Mouse (Mus musculus) hindbrain, embryonic 12.5 days (tissue): ENCODE results near the gene Acox2. TPM values are rescaled to one million over a fixed set of nuclear protein-coding genes. Genes with fewer than 3 reads are reported as not detected.

Experiments used
- ATAC-seq: fragments of 200-750 bp; cut with Nextera tagmentation; 2 replicates; pipeline ENCODE4 v1.8.0; 2017; ENCODE audit warnings: moderate TSS enrichment; ENCODE audit not compliant: low FRiP score
- H3K27ac ChIP-seq: fragments of 300-500 bp; sonication (generic); 2 replicates; pipeline ENCODE4 v1.5.1; 2016; ENCODE audit warnings: mild to moderate bottlenecking
- H3K27me3 ChIP-seq: fragments of 300-500 bp; sonication (generic); 2 replicates; pipeline ENCODE4 v1.6.1; 2016; ENCODE audit warnings: mild to moderate bottlenecking
- H3K36me3 ChIP-seq: fragments of 300-500 bp; sonication (generic); 2 replicates; pipeline ENCODE4 v1.6.1; 2016; ENCODE audit warnings: mild to moderate bottlenecking
- H3K4me1 ChIP-seq: fragments of 300-500 bp; sonication (generic); 2 replicates; pipeline ENCODE4 v1.6.1; 2016
- H3K4me2 ChIP-seq: fragments of 300-500 bp; sonication (generic); replicated peaks from 2 replicates; pipeline ENCODE4 v1.6.1; 2016; ENCODE audit warnings: mild to moderate bottlenecking
- H3K4me3 ChIP-seq: fragments of 300-500 bp; sonication (generic); 2 replicates; pipeline ENCODE4 v1.5.1; 2016; ENCODE audit warnings: mild to moderate bottlenecking
- H3K9ac ChIP-seq: fragments of 300-500 bp; sonication (generic); 2 replicates; pipeline ENCODE4 v1.6.1; 2016; ENCODE audit warnings: mild to moderate bottlenecking, moderate library complexity
- H3K9me3 ChIP-seq: fragments of 300-500 bp; sonication (generic); replicated peaks from 2 replicates; pipeline ENCODE4 v1.6.1; 2016; ENCODE audit warnings: mild to moderate bottlenecking
- WGBS: fragments of 180-500 bp; shearing (Covaris S2); methylation state at CpG from one replicate; pipeline ENCODE4 v1.1.7; 2016; 5-methylcytosine and 5-hydroxymethylcytosine counted together
- polyA plus RNA-seq: library from polyadenylated mRNA; unstranded; fragments of >200 nt; fragmentation: Nextera tagmentation; extraction: Ambion mirVana; gene quantifications from 2 replicates; pipeline ENCODE4 v1.2.1, GENCODE M21; 2016

Gene Acox2
- polyA plus RNA-seq, 1 experiment from 2014 or later, result 0.26 TPM

DNA sequence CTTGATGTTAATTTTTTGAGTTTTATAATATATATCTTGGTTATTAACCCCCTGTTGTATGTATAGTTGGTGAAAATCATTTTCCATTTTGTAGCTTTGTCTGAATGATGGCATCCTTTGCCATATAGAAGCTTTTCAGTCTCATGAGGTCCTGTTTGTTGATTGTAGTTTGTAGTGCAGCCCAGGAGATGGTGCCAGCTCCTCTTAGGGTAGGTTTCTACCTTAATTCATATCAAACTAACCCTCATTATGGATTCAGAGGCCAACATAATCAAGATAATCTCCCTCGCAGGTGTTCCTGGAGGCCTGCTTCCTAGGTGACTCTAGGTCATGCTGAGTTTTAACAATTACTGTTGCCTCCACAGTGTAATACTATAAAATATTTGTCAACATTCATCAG, 3.1 kb upstream of the Acox2 start:
- Histone ChIP-seq H3K36me3 (no peaks in the 10 kb centered on the region), H3K9me3 (no peaks in the 10 kb centered on the region), H3K27ac (no peak overlapping the region), H3K9ac (no peak overlapping the region), H3K27me3 (no peaks in the 10 kb centered on the region), H3K4me2 (no peak overlapping the region), H3K4me3 (no peak overlapping the region), H3K4me1 (0 out of 2 replicates have a peak, but pooled peaks cover 4% of the 10 kb centered on the region)
- 56% methylated on average over 1 of the region's 1 CpGs for WGBS
- ATAC-seq, result no peak

DNA sequence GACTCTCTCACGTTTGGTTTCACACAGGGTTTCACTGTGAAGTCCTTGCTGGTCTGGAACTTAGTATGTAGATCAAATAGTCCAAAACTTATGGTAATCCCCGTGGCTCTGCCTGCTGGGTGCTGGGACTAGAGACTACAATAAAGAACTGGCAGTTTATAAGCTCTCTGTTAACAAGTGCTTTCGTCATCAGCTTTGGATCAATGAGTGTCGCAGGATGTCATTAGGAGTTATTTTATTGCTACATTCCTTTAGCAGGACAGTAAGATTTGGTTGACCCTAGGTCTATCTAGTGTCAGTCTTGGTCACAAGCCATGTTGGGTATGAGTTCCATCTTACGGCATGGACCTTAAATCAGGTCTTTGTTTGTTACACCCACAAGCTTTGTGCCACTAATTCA, 1.1 kb upstream of the Acox2 start:
- WGBS, result 80% methylated on average over 5 of the region's 5 CpGs

GRCm38 (mm10) chr14:8258752-8259151, 401 bp downstream of the Acox2 start:
- ATAC-seq, result no peak
- Histone ChIP-seq H3K4me2 (no peak overlapping the region), H3K27ac (no peak overlapping the region), H3K4me3 (no peak overlapping the region), H3K27me3 (no peaks in the 10 kb centered on the region), H3K9ac (no peak overlapping the region), H3K4me1 (0 out of 2 replicates have a peak, but pooled peaks cover 4% of the 10 kb centered on the region), H3K36me3 (no peaks in the 10 kb centered on the region), H3K9me3 (no peaks in the 10 kb centered on the region)
- 90% methylated on average over 3 of the region's 3 CpGs for WGBS

More for the DNA sequence above, 1.1 kb upstream of the Acox2 start:
- no peaks in the 10 kb centered on the region for H3K36me3 ChIP-seq
- no peak overlapping the region for H3K27ac ChIP-seq
- no peak overlapping the region for H3K9ac ChIP-seq
- H3K4me3 ChIP-seq, result no peak overlapping the region
- ATAC-seq, result no peak
- no peak overlapping the region for H3K4me2 ChIP-seq
- no peaks in the 10 kb centered on the region for H3K9me3 ChIP-seq
- H3K4me1 ChIP-seq, result 0 out of 2 replicates have a peak, but pooled peaks cover 4% of the 10 kb centered on the region
- H3K27me3 ChIP-seq, result no peaks in the 10 kb centered on the region

DNA sequence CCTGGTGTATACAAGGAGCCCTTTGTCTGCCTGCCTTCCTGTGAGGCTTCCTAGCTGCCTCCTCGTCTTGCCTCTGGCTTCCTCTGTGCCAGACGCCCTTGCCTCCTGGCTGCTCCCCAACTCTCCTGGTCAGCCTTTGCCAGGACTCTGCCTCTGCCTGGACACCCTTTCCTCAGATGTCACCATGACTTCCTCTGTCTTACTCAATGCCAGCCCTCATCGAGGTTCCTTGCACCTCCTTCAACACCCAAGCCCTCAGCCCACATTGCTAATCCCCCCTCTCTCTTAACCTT, 872 bp downstream of the Acox2 start:
- Histone ChIP-seq H3K4me3 (no peak overlapping the region), H3K36me3 (no peaks in the 10 kb centered on the region), H3K4me2 (no peak overlapping the region), H3K9ac (no peak overlapping the region), H3K4me1 (0 out of 2 replicates have a peak, but pooled peaks cover 4% of the 10 kb centered on the region), H3K9me3 (no peaks in the 10 kb centered on the region), H3K27me3 (no peaks in the 10 kb centered on the region), H3K27ac (no peak overlapping the region)
- WGBS, result 49% methylated on average over 3 of the region's 3 CpGs
- no peak for ATAC-seq

DNA sequence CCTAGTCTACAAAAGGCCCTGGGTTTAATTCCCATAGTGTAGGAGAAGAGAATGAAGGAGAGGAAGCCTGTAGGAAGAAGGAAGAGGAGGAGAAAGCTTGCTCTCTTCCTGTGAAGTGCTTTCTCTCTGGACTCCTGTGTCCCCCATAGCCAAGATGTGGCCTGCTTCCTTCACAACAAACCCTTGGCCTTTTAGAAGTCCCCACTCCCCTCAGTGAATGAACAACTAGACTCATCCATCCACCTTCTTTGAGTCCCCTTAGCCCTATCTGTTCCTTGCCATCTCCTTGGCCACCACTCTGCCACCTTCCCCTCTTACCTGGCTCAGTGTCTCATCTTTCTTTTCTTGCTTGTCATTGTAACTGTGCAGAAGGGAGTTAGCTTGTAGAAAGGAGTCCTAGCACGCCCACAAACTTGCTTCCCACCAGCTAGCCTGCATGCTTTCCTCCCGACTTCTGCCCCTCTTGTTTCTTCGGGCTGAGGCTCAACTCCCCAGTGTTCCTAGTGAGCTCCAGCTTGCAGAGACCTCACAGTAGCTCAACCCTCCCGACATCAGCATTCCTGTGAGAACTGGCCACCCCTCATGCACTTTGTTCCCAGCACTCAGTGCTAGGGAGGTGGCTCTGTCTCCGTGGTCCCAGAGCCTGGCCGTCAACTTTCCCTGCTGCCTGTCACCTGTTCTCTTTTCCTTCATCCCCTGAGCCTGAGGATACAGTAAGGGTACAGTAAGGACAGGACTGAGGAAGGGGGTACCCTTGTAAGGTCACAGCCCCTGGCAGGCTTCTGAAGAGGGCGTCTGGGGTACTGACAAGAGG, 1.4 kb downstream of the Acox2 start:
- H3K9ac ChIP-seq, result no peak overlapping the region
- H3K4me2 ChIP-seq, result no peak overlapping the region
- WGBS, result 42% methylated on average over 7 of the region's 7 CpGs
- H3K36me3 ChIP-seq, result no peaks in the 10 kb centered on the region
- H3K27me3 ChIP-seq, result no peaks in the 10 kb centered on the region
- no peak for ATAC-seq
- H3K4me3 ChIP-seq, result no peak overlapping the region
- H3K27ac ChIP-seq, result no peak overlapping the region
- H3K4me1 ChIP-seq, result 0 out of 2 replicates have a peak, but pooled peaks cover 4% of the 10 kb centered on the region
- H3K9me3 ChIP-seq, result no peaks in the 10 kb centered on the region

- Histone ChIP-seq H3K36me3 (no peaks in the 10 kb centered on the region), H3K27ac (no peak overlapping the region)
- WGBS, result 75% methylated on average over 5 of the region's 5 CpGs
These were observed 2.3 kb downstream of the Acox2 start for GRCm38 (mm10) chr14:8256881-8257280.

DNA sequence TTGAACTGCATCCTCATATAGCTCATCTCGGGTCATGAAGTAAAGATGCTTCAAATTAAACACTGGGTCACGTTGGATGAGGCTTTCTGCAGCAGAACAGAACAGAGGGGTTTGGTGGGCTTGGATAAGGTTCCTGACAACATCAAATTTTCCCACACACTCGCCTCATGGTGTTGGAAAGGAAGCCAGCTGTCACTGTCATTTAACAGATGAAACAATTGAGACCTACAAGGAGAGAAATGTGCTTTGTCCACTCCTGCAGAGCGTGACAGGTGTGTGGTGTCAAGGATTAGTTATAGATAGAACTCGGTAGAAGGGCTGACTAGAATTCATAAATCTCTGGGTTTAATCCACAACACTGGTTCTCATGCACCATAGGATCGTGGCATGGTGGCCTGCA, 3.1 kb downstream of the Acox2 start:
- no peak overlapping the region for H3K4me2 ChIP-seq
- WGBS, result 74% methylated on average over 6 of the region's 6 CpGs

More at GRCm38 (mm10) chr14:8256881-8257280, 2.3 kb downstream of the Acox2 start:
- Histone ChIP-seq H3K4me1 (0 out of 2 replicates have a peak, but pooled peaks cover 4% of the 10 kb centered on the region), H3K9me3 (no peaks in the 10 kb centered on the region), H3K4me2 (no peak overlapping the region), H3K27me3 (no peaks in the 10 kb centered on the region), H3K4me3 (no peak overlapping the region), H3K9ac (no peak overlapping the region)
- no peak for ATAC-seq

GRCm38 (mm10) chr14:8255076-8255729, 4.0 kb downstream of the Acox2 start:
- peak; percentile 47; the same call in 1 of the 2 replicates for ATAC-seq
- 80% methylated on average over 7 of the region's 7 CpGs for WGBS
- no peak overlapping the region for H3K4me2 ChIP-seq
- no peak overlapping the region for H3K27ac ChIP-seq
- H3K4me3 ChIP-seq, result no peak overlapping the region
- no peaks in the 10 kb centered on the region for H3K36me3 ChIP-seq
- 0 out of 2 replicates have a peak, but pooled peaks cover 4% of the 10 kb centered on the region for H3K4me1 ChIP-seq
- H3K9me3 ChIP-seq, result no peaks in the 10 kb centered on the region
- H3K27me3 ChIP-seq, result no peaks in the 10 kb centered on the region
- no peak overlapping the region for H3K9ac ChIP-seq

More for the DNA sequence above, 3.1 kb downstream of the Acox2 start:
- no peak for ATAC-seq
- no peak overlapping the region for H3K4me3 ChIP-seq
- no peak overlapping the region for H3K9ac ChIP-seq
- no peak overlapping the region for H3K27ac ChIP-seq
- no peaks in the 10 kb centered on the region for H3K27me3 ChIP-seq
- H3K36me3 ChIP-seq, result no peaks in the 10 kb centered on the region
- H3K4me1 ChIP-seq, result 0 out of 2 replicates have a peak, but pooled peaks cover 4% of the 10 kb centered on the region
- no peaks in the 10 kb centered on the region for H3K9me3 ChIP-seq

- Histone ChIP-seq H3K27ac (no peak overlapping the region), H3K27me3 (no peaks in the 10 kb centered on the region), H3K4me3 (no peak overlapping the region), H3K4me1 (no peaks in the 10 kb centered on the region), H3K9me3 (no peaks in the 10 kb centered on the region), H3K4me2 (no peak overlapping the region), H3K36me3 (no peaks in the 10 kb centered on the region), H3K9ac (no peak overlapping the region)
- 90% methylated on average over 8 of the region's 8 CpGs for WGBS
- no peak for ATAC-seq
These were observed 7.7 kb downstream of the Acox2 start for GRCm38 (mm10) chr14:8251330-8251885.

GRCm38 (mm10) chr14:8250141-8250871, 8.8 kb downstream of the Acox2 start:
- H3K9ac ChIP-seq, result no peak overlapping the region
- H3K4me3 ChIP-seq, result no peak overlapping the region
- H3K9me3 ChIP-seq, result no peaks in the 10 kb centered on the region
- no peak overlapping the region for H3K4me2 ChIP-seq
- WGBS, result 94% methylated on average over 9 of the region's 9 CpGs
- H3K36me3 ChIP-seq, result no peaks in the 10 kb centered on the region
- no peak for ATAC-seq
- no peak overlapping the region for H3K27ac ChIP-seq
- no peaks in the 10 kb centered on the region for H3K4me1 ChIP-seq
- H3K27me3 ChIP-seq, result no peaks in the 10 kb centered on the region

DNA sequence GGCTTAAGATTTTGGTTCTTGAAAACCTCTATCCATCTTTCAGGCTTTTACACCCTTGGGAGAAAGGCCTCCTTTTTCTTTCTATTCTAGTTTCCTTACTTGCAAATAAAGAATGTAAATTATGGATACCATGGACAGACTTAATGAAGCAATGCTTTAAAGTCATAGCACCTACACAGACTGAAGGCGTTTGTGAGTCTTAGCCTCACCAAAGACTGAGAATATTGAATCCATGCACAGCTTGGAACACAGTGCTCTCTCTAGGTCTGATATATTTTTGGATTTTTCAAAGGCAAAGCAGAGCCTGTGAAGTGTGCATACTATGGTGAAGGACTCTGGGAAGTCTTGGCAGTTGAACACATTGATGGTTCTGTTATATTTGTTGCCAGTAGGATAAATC, 9.9 kb downstream of the Acox2 start:
- Histone ChIP-seq H3K9me3 (no peaks in the 10 kb centered on the region), H3K4me3 (no peak overlapping the region), H3K27ac (no peak overlapping the region), H3K4me2 (no peak overlapping the region), H3K27me3 (no peaks in the 10 kb centered on the region), H3K4me1 (no peaks in the 10 kb centered on the region), H3K36me3 (no peaks in the 10 kb centered on the region), H3K9ac (no peak overlapping the region)
- 70% methylated on average over 1 of the region's 1 CpGs for whole genome bisulfite sequencing
- no peak for ATAC-seq

GRCm38 (mm10) chr14:8246878-8247277, 12.3 kb downstream of the Acox2 start:
- no peak overlapping the region for H3K4me3 ChIP-seq
- H3K9ac ChIP-seq, result no peak overlapping the region
- H3K9me3 ChIP-seq, result no peaks in the 10 kb centered on the region
- no peaks in the 10 kb centered on the region for H3K4me1 ChIP-seq
- H3K27me3 ChIP-seq, result no peaks in the 10 kb centered on the region
- H3K36me3 ChIP-seq, result no peaks in the 10 kb centered on the region
- ATAC-seq, result no peak
- no peak overlapping the region for H3K27ac ChIP-seq
- H3K4me2 ChIP-seq, result no peak overlapping the region
- 77% methylated on average over 8 of the region's 8 CpGs for WGBS
